Mouse (Mus musculus): ENCODE results near the gene Isca2.

DNA sequence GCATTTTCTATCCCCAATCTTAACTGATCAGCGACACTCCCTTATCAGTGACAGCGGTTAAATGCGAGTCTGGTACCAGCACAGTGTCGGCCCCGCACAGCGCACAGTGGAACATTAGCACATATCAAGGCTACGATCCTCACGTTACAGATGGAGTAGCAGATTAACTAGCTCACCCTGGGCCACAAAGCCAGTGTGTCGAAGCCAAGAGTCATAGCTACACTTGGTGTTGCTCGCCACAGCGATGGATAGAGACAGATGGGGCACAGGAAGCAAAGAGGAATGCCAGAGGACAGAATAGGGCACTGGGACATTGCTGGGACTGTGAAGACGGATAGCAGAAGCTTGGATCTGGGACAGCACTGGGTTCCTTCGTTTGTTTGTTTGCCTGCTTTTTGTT lies 34.3 kb downstream of the Isca2 start:
- TF ChIP-seq CTCF (IDR thresholded peaks at IDR 0.05; ENCODE audit: borderline replicate concordance, extremely low read depth, insufficient read depth, insufficient read length) (no peak), POLR2A (IDR thresholded peaks at IDR 0.05; ENCODE audit: borderline replicate concordance, extremely low read depth, insufficient read depth, insufficient read length, poor library complexity, severe bottlenecking) (no peak)
